Mouse (Mus musculus) kidney, adult 10 weeks (tissue): Measurements from ENCODE around the gene Prpf31. TPM values are rescaled to one million over a fixed set of nuclear protein-coding genes. Genes with fewer than 3 reads are reported as not detected.

ENCODE experiments used
- polyA plus RNA-seq: library from polyadenylated mRNA; stranded (reverse); fragments of 350-450 nt; fragmentation: Illumina TruSeq; extraction: RNeasy Lipid Tissue Mini Kit (QIAGEN cat#74804); gene quantifications from one replicate; pipeline ENCODE4 v1.2.3, GENCODE M21; 2014; ENCODE audit warnings: low read depth, low replicate concordance

Prpf31 gene
- 20.0 TPM for polyA plus RNA-seq

DNA sequence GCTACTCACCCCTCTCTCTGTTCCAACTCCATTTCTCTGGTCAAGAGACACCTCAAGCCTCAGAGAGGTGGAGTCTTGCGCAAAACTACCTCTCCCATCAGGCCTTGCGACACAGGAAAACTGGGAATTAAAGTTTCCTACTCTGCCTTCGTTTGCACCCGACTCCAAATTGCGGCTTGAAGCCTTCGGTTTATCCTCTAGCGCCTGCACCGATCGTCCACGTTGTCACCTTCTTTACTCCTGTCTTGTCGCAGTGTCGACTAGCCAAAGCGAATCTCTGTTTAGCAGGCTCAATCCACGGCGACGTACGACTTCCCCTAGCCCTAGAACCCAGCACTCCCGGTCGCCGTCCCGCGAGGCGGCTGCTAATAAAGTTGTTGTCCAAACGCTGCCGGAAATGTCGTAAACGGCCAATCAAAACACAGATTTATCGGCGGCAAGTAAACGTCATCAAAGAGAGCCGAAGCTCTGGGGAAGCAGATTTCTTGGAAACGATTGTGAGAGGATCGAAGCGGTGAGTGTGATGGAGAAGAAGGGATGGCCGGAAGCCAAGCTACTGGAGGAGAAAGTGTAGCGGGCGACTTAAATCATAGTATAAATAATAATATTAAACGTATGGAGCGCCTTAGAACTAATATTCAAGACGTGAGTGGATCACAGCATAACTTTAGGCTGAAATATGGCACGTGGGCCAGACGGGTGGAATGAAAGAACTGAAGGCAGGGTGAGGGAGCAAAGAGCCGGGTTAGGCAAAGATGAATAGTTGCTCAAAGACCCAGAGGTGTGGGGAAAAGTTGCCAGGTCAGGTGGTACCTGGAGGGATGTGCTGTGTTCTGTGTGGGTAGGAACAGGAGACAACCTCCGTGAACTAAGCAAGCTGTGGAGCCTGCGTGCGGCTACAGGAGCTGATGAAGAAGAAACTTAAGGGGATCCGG, at the start of gene Prpf31, which contains the start of gene Tfpt:
Gene Prpf31 (plus strand): TSS at position 443 of the 935 bp plus-strand sequence.
Gene Tfpt (minus strand): TSS at position 387 of the 935 bp plus-strand sequence.

DNA sequence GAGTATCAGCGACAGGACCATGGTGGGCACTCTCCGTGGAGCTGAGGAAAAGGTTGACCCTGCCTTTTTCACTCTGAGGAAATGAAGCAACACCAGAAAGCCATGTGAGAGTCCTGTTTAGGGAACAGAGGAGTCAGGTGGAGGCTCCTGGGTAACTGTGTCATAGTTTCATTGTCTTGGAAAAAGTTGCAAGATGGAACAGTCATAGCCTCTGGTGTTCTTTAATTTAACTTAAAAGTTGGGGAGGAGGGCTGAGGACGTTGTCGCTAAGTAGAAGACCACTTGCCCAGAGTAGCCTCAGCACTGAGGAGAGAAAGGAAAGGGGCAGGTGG, 13.8 kb upstream of the Prpf31 start, which contains the start of gene Oscar:
Gene Oscar (minus strand): TSS at position 101 of the 332 bp plus-strand sequence.

DNA sequence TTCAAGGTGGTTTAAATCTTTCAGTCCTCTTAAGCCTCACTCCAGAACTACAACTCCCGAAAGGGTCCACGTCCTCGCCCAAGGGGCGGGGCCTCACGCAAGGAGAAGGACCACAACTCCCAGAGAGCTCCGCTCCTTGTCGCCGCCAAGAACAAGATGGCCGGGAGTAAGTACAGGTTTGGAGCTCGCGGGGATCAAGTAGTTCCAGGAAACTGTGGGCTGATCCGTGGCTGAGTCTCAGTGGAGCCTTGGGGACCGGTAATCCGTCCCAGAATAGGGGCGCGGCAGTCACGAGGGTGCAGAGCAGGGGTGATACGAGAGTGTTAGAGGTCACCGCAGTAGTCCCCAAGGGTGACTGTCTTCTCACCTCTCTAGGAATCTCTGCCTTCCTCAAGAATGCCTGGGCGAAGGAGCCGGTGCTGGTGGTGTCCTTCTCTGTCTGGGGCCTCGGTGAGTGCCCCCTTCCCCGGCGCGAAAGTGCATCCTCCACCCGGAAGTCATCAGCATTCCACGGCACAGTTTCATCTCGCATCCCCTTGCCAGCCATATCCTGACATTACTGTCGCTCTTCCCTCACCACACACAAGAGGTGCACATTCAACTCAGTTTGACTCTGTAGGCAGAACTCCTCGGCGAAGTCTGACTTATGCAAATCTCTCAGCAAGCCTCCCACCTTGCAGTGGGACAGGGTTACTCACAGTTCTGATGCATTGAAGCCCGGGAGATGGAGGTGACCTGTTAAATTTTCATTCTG, 12.4 kb upstream of the Prpf31 start, which contains the start of gene Ndufa3:
Gene Ndufa3 (plus strand): TSS at position 132 of the 754 bp plus-strand sequence.

DNA sequence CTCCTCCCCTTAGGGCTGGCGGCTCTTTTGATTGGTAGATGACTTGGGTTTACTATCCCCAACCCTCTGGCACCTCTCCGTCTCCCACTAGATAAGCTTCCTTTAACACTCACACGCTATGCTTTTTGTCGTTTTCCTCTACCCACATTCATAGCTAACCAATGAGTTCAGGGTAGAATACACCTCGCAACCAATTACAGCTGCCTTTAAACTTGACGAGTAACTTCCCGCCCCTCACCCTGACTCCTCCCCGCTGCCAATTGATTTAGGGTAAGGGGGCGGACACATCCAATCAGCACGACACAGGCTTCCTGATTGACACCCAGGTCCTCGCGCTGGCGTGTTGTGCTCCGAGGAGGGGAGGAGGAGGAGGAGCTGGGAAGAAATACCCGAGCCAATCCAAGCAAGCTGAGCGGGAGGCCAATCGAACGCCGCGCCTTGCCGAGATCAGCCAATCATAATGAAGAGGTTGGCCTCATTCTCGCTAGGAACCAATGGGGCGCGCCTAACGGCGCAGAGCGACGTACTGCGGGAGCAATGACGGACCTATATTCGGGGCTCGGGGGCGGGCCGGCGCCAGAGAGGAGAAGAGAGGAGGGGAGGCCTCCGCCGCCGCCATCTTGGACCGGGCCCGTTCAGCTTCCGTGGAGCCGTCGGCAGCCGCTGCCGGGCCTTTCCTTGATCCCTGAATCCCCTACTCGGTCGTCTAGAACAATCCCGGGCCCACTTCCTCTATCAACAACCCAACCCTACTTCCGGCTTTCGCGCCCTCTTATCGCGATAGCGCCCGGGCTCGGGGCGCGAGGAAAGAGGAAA, 15.1 kb downstream of the Prpf31 start, which contains the start of gene Cnot3:
Gene Cnot3 (plus strand): TSS at position 597 of the 816 bp plus-strand sequence.

DNA sequence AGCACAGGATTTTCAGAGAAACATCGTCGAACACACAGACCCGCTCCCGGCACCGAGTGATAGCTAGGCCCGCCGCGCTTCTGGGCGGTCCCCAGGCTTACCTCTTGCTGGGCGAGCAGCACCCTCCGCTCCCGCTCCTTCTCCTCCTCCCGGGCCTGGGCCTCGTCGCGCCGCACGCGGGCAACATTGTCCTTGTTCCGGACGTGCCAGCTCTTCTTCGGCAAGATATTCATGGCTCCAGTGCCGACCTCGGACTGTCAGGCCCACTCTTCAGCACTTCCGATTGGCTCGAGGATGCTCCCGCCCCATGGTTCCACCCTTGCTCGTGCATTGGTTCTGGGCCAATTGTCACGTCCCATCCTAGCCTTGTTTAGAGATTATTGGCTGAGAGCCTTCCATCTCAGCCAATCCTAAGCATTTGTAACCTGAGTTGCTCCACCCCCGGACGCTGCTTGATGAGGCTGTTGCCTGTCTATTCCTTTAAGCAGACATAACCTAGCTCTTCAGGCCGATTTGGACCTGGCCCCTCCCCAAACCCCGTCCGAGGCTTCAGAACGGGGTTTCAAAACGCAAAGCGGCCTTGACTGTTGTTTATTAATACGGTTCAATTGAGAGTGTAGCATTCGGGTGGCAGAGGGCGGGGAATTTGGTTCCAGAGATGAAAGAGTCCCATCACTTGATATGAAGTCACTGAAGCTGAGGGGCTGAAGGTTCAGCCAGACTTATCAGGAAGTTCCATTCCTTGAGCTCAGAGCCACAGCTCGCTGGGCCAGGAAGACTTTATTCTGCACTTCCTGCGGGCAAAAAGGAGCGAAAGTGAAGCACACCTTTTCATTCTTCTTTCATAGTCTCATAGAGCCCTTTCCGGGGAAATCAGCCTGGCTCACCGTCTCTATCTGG, 35.7 kb downstream of the Prpf31 start, which contains the start of gene Leng1:
Gene Leng1 (minus strand): TSS at position 626 of the 900 bp plus-strand sequence.

DNA sequence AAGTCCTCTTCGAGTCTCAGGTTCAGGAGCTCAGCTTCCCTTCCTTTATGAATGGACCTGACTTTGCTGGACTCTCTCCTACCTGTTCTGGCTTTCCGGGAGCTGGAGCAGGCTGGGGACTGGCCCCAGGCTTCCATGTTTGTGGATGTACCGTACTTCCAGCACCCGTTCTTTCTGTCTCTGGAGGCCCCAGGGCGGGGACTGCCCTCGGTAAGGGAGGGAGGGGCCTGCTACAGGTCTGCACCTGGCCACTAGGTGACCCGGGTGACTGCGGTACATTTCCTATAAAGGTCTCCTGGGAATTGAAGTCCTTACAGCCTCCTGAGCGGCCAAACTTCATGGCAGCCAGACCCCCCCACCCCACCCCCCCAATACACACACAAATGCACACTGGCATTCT, 47.6 kb downstream of the Prpf31 start, which contains the start of gene Tmc4:
Gene Tmc4 (minus strand): TSS at position 212 of the 400 bp plus-strand sequence.

Other genes starting within 250 kb of the Prpf31 start
- not detected for gene Cacng8, start 239.3 kb upstream of the Prpf31 start, polyA plus RNA-seq
- not detected for gene Cacng6, start 205.8 kb upstream of the Prpf31 start, polyA plus RNA-seq
- gene Tarm1, start 127.4 kb upstream of the Prpf31 start, polyA plus RNA-seq = 1.9 TPM
- not detected for gene Oscar, start 13.8 kb upstream of the Prpf31 start, polyA plus RNA-seq
- gene Ndufa3, start 12.6 kb upstream of the Prpf31 start, polyA plus RNA-seq = 32.4 TPM
- not detected for gene Tfpt, start 56 bp upstream of the Prpf31 start, polyA plus RNA-seq
- gene Cnot3, start 15.3 kb downstream of the Prpf31 start, polyA plus RNA-seq = 5.7 TPM
- gene Leng1, start 35.9 kb downstream of the Prpf31 start, polyA plus RNA-seq = 7.0 TPM
- 16.7 TPM for gene Tmc4, start 47.6 kb downstream of the Prpf31 start, polyA plus RNA-seq
- 4.3 TPM for gene Tsen34, start 62.9 kb downstream of the Prpf31 start, polyA plus RNA-seq
- 36.5 TPM for gene Mboat7, start 63.5 kb downstream of the Prpf31 start, polyA plus RNA-seq
- gene Rps9, start 74.0 kb downstream of the Prpf31 start, polyA plus RNA-seq = 7.2 TPM
- 0.97 TPM for gene Pirb, start 90.4 kb downstream of the Prpf31 start, polyA plus RNA-seq
- gene Gm15448, start 195.7 kb downstream of the Prpf31 start, polyA plus RNA-seq = not detected
- gene Pira2, start 215.1 kb downstream of the Prpf31 start, polyA plus RNA-seq = 0.20 TPM